Mouse (Mus musculus) cerebellum, adult 2 months (tissue): ENCODE measurements around the gene Stk38l.

Experiments used
- CTCF ChIP-seq: fragments of 200-500 bp; IDR thresholded peaks from 2 replicates; pipeline ENCODE4 v1.5.1; 2011; ENCODE audit warnings: low read depth, mild to moderate bottlenecking, control low read depth, low read length, moderate library complexity, borderline replicate concordance; ENCODE audit not compliant: insufficient read depth
- POLR2A ChIP-seq: fragments of 200-500 bp; IDR thresholded peaks from 2 replicates; pipeline ENCODE4 v1.6.1; 2011; ENCODE audit warnings: low read length, control low read depth, borderline replicate concordance; ENCODE audit not compliant: insufficient read depth

- TF ChIP-seq CTCF, result no peak
- no peak for TF ChIP-seq POLR2A
Observed at GRCm38 (mm10) chr6:146732676-146733075, 7.9 kb downstream of the Stk38l start.
